Mouse (Mus musculus): ENCODE data around the gene Llgl2. TPM values are rescaled to one million over a fixed set of nuclear protein-coding genes. Genes with fewer than 3 reads are reported as not detected.

Llgl2 gene
- total RNA-seq, 2 experiments from 2014 or later, result 17.5 to 18.2 TPM

- DNase-seq, result no peak
Measured at GRCm38 (mm10) chr11:115877174-115877755, 53.4 kb downstream of the Llgl2 start.

GRCm38 (mm10) chr11:115878071-115878470, 54.2 kb downstream of the Llgl2 start:
- no peak for DNase-seq

- peak in 1 of 2 experiments; percentile 38 for DNase-seq
Measured at GRCm38 (mm10) chr11:115881002-115881401, 57.2 kb downstream of the Llgl2 start.

GRCm38 (mm10) chr11:115883251-115883650, 59.4 kb downstream of the Llgl2 start:
- DNase-seq, result no peak

GRCm38 (mm10) chr11:115884361-115884760, 60.5 kb downstream of the Llgl2 start:
- DNase-seq, result no peak

GRCm38 (mm10) chr11:115885281-115885680, 61.4 kb downstream of the Llgl2 start:
- no peak for DNase-seq

GRCm38 (mm10) chr11:115886446-115886845, 62.6 kb downstream of the Llgl2 start:
- no peak for DNase-seq

- DNase-seq, result no peak
Measured at GRCm38 (mm10) chr11:115888020-115888419, 64.2 kb downstream of the Llgl2 start.

- DNase-seq, result no peak
Measured at GRCm38 (mm10) chr11:115889159-115889558, 65.3 kb downstream of the Llgl2 start.

- DNase-seq, result no peak
Measured at GRCm38 (mm10) chr11:115892213-115892612, 68.4 kb downstream of the Llgl2 start.

- no peak for DNase-seq
Measured at GRCm38 (mm10) chr11:115893071-115893470, 69.2 kb downstream of the Llgl2 start.

- peak; percentile 37 to 50 for DNase-seq
Measured at GRCm38 (mm10) chr11:115894755-115895520, 71.1 kb downstream of the Llgl2 start.

- no peak for DNase-seq
Measured at GRCm38 (mm10) chr11:115898446-115898845, 74.6 kb downstream of the Llgl2 start.

- DNase-seq, result peak in 1 of 2 experiments; percentile 42
Measured at GRCm38 (mm10) chr11:115898886-115899285, 75.0 kb downstream of the Llgl2 start.

GRCm38 (mm10) chr11:115899486-115900266, 75.8 kb downstream of the Llgl2 start, which contains the start of gene Smim5:
Smim5 (plus strand) TSS chr11:115899966.
- DNase-seq, result peak; percentile 67 to 87

- peak; percentile 42 to 44 for DNase-seq
Measured at GRCm38 (mm10) chr11:115900561-115901337, 76.9 kb downstream of the Llgl2 start.

- peak in 1 of 2 experiments; percentile 25 for DNase-seq
Measured at GRCm38 (mm10) chr11:115901338-115902161, 77.7 kb downstream of the Llgl2 start.

- peak; percentile 51 to 78 for DNase-seq
Measured at GRCm38 (mm10) chr11:115902177-115902576, 78.3 kb downstream of the Llgl2 start.

- DNase-seq, result peak; percentile 71 to 75
Measured at GRCm38 (mm10) chr11:115902831-115903230, 79.0 kb downstream of the Llgl2 start.

- DNase-seq, result peak; percentile 67 to 78
Measured at GRCm38 (mm10) chr11:115903384-115904230, 79.8 kb downstream of the Llgl2 start.

Measured in heart, adult 18-20 months (tissue).